Mouse (Mus musculus) central nervous system, embryonic 14 days (tissue): ENCODE data around the gene Dnajc30. TPM values are rescaled to one million over a fixed set of nuclear protein-coding genes. Genes with fewer than 3 reads are reported as not detected.

ENCODE experiments used
- polyA plus RNA-seq: library from polyadenylated mRNA; depleted of rRNA; stranded (reverse); fragments of >200 nt; gene quantifications from 2 replicates; pipeline ENCODE4 v1.2.3, GENCODE M21; 2012; rRNA removed

The Dnajc30 gene
- 28.5 and 29.5 TPM in 2 replicates for polyA plus RNA-seq

DNA sequence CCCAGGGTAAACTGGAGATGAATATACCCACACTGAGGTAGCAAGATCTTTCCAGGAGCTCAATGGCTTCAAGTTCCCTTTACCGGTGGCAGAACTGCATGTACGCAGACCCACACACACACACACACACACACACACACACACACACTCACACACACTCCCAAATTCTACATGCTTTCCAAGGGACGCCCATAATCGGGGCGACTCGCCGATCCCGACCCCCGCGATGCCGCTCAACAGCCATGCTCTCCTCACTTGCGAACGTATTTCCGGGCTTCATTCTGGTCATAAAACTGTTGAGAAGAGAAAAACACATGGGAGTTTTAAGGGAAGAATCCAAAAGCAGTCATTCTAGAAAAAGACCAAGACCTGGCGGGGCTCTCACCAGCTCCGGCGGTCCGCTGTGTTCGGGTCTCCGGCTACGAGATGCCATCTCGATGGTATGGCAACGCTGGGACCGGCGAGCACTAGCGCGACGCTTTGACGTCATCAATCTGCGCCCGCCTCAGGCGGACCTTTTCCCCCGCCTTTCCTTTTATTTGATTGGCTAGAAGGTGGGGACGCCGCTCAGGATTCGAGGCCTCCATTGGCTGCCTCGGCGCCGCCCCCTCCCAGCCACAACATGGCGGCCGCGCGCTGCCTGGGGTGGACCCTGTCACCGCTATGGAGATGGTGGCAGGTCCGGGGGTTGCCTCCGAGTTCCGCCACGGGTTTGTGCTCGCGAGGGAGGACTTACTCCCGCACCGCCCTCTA, at the start of gene Dnajc30:
Dnajc30 (plus strand) TSS at position 574 of the 753 bp plus-strand sequence.

DNA sequence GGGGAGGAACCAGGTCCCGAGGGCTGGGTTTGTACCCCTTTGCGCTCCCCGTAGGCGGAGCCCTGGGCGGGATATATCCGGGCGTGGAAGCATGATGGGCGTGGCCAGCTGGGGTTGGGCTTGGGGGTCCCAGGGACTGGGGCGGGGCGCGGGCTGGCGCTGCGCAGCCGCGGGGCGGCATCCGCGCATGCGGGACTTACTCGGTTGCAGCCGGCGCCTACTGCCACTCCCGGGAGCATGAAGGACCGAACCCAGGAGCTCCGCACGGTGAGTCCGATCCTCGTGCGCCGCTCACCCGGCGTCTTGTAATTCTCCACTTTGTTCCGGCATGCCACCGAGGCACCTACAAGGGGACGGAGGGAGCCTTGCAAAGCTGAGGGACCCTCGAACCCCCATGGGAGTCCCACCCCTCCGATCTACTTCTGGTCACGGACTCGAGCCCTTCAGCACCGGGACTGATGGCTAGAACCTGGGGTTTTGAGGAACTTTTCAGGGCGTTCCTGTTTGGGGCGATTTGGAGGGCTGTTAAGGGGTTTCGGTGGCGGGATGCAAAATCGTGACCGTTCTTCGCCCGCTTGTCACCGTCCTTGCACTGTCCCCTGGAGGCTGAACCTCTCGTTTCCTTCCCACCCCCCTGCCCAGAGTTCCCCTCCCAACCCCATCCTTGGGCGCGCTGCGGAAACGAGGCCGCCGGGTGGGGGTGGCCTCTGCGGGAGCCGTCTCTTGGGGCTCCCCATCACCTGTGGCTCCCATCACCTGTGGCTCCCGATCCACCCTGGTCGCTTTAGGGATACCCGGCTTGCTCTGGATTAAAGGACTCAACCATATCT, 40.4 kb upstream of the Dnajc30 start, which contains the start of gene Stx1a:
Stx1a (plus strand) TSS at position 139 of the 830 bp plus-strand sequence.

DNA sequence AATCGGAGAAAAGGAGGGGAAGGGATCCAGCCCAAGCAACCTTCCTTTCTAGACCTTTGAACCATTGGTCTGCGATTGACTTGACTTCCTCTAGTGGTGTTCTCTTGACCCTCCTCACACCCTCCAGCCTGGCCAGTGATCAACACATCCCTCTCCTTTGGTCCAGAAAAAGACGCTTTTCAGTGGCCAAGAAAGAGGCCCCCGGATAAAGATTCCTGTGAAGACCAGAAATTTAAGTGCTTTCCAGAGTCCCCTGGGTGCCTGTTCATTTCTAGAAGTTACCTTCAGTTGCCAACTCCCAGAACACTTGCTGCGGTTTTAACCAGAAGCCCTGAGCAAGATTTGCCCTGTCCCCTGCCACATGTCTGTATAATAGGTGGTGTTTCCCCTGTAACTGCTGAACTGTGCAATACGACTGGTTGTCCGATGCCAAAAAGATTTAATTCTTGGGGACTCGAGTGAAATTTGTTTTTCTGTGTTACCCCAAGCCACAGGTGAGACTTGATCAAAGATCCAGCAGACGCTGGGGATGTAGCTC, 976 bp downstream of the Dnajc30 start, which contains the start of gene Bud23:
Bud23 (minus strand) TSS at position 51 of the 538 bp plus-strand sequence.

GRCm38 (mm10) chr5:135077564-135078481, 13.8 kb downstream of the Dnajc30 start, which contains the start of gene Vps37d:
Vps37d (minus strand) TSS chr5:135078266.

GRCm38 (mm10) chr5:135089653-135090052, 25.7 kb downstream of the Dnajc30 start, which contains the start of gene Mlxipl:
Mlxipl (plus strand) TSS chr5:135089890.

Other genes starting within 250 kb of the Dnajc30 start
- not detected in 2 replicates for gene Tmem270, start 157.5 kb upstream of the Dnajc30 start, polyA plus RNA-seq
- 0.18 and 0.26 TPM in 2 replicates for gene Cldn13, start 148.7 kb upstream of the Dnajc30 start, polyA plus RNA-seq
- 8.2 and 8.5 TPM in 2 replicates for gene Mettl27, start 131.8 kb upstream of the Dnajc30 start, polyA plus RNA-seq
- 0.41 and 6.9 TPM in 2 replicates for gene Cldn4, start 117.3 kb upstream of the Dnajc30 start, polyA plus RNA-seq
- gene Cldn3, start 78.0 kb upstream of the Dnajc30 start, polyA plus RNA-seq: 3.4 and 6.5 TPM in 2 replicates
- gene Abhd11, start 55.0 kb upstream of the Dnajc30 start, polyA plus RNA-seq: 79.0 and 84.1 TPM in 2 replicates
- gene Stx1a, start 40.7 kb upstream of the Dnajc30 start, polyA plus RNA-seq: 112 and 136 TPM in 2 replicates
- gene Bud23, start 757 bp downstream of the Dnajc30 start, polyA plus RNA-seq: 107 and 110 TPM in 2 replicates
- 56.5 and 60.2 TPM in 2 replicates for gene Vps37d, start 14.1 kb downstream of the Dnajc30 start, polyA plus RNA-seq
- 1.9 and 2.4 TPM in 2 replicates for gene Mlxipl, start 25.7 kb downstream of the Dnajc30 start, polyA plus RNA-seq
- 13.2 and 14.3 TPM in 2 replicates for gene Tbl2, start 85.5 kb downstream of the Dnajc30 start, polyA plus RNA-seq
- 23.7 and 26.0 TPM in 2 replicates for gene Bcl7b, start 104.1 kb downstream of the Dnajc30 start, polyA plus RNA-seq
- 71.9 and 76.5 TPM in 2 replicates for gene Baz1b, start 123.1 kb downstream of the Dnajc30 start, polyA plus RNA-seq
- gene Fzd9, start 187.0 kb downstream of the Dnajc30 start, polyA plus RNA-seq: 18.2 and 21.5 TPM in 2 replicates